Mouse (Mus musculus) midbrain, embryonic 15.5 days (tissue): Measurements from ENCODE around the gene Itsn2. TPM values are rescaled to one million over a fixed set of nuclear protein-coding genes. Genes with fewer than 3 reads are reported as not detected.

Experiments used
- polyA plus RNA-seq: library from polyadenylated mRNA; unstranded; fragments of >200 nt; fragmentation: Nextera tagmentation; extraction: Ambion mirVana; gene quantifications from 2 replicates; pipeline ENCODE4 v1.2.1, GENCODE M21; 2015

Gene Itsn2
- polyA plus RNA-seq, 1 experiment from 2014 or later: 25.0 TPM

Other genes with a start within 250 kb of the Itsn2 start
- 12.5 and 14.2 TPM in 2 replicates for gene Ncoa1, start 115.5 kb upstream of the Itsn2 start, polyA plus RNA-seq
- not detected in 2 replicates for gene Gm3625, start 289 bp downstream of the Itsn2 start, polyA plus RNA-seq
- 1.0 and 1.3 TPM in 2 replicates for gene Fam228a, start 145.8 kb downstream of the Itsn2 start, polyA plus RNA-seq
- 12.9 and 13.8 TPM in 2 replicates for gene Pfn4, start 176.4 kb downstream of the Itsn2 start, polyA plus RNA-seq
- gene Fam228b, start 176.6 kb downstream of the Itsn2 start, polyA plus RNA-seq: 4.7 and 6.1 TPM in 2 replicates
- 180 and 200 TPM in 2 replicates for gene Sf3b6, start 224.9 kb downstream of the Itsn2 start, polyA plus RNA-seq
- gene Fkbp1b, start 249.0 kb downstream of the Itsn2 start, polyA plus RNA-seq: 30.9 and 39.9 TPM in 2 replicates